Mouse (Mus musculus) layer of hippocampus, postnatal 36 days (tissue): Measurements from ENCODE around the gene Tk1. TPM values are rescaled to one million over a fixed set of nuclear protein-coding genes. Genes with fewer than 3 reads are reported as not detected.

ENCODE experiments used
- DNase-seq, 2 experiments: peaks; one replicate each; pipeline ENCODE4 v3.0.0; 2022
- total RNA-seq, 2 experiments: library from RNA; stranded (reverse); gene quantifications; 2 replicates each; pipeline ENCODE4 v1.2.3; 2021

Tk1 gene
- total RNA-seq, 2 experiments from 2014 or later, result 0.88 to 0.97 TPM

DNA sequence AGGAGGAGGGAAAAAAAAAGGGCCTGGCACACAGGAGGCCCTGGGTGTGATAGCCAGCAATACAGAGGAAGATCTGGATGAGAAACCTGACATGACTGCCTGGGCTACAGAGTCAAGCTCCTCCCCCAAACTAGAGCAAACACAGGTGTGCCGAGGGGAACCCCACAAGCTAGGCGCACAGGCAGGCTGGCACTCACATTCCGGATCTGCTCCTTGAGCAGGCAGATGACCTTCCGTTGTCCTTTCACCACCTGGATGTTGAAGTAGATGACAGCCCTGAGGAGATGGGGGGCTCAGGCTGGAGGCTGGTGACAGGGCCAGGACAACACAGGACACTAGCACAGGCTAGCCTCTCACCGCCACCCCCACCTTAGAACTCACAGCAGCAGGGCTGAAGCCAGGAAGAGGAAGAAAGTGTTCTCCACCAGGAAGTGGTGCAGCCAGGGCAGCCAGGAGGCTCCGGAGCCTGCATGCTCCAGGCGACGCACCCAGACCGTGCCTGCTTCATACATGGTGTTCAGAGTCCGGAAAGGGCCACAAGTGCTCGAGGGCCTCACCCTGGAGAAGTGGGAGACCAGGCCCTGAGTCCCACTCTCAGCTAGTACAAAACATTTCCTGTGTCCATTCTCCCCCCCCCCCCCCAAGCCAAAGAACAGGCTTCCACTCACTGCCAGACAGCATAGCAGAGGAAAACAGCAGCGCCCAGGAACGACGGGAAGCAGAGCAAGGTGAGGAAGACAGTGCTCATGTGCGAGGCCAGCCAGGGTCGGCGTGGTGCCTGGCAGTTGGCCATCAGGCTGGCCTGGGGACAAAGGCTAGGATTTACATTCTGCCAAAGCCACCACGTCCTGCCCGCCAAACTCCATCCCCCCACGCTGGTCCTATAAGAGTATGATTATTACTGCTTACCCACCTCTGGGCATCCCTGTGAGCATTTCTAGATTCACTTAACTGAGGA is 56.9 kb downstream of the Tk1 start:
- no peak for DNase-seq

DNA sequence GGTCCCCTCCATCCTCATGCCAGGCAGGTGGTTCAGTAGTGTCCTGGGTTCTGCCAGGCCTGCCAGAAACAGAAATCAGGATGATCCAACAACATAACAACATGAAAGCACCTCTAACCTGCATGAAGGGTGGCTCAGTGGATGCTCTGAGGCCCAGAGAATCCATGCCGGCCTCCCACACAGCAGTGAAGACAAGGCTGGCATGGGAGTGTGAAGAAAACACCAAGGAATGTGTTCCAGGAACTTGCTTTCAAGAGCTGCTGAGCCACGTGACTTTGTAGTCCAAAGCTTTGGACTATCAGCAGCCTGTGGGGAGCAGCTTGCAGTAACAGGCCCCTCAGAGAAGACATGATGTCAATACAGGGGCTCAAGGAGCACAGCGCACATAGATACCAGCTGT is 59.6 kb downstream of the Tk1 start:
- no peak for DNase-seq

Other genes starting within 250 kb of the Tk1 start
- 10 to 100 TPM; 67.5 to 75.6 TPM for gene Tnrc6c, start 171.8 kb downstream of the Tk1 start, total RNA-seq
- gene Tmc8, start 44.0 kb downstream of the Tk1 start, total RNA-seq, result under 1 TPM; 0.47 to 0.83 TPM
- 1 to 10 TPM; 7.3 to 9.7 TPM for gene Tmc6, start 43.9 kb downstream of the Tk1 start, total RNA-seq
- gene 6030468B19Rik, start 28.4 kb downstream of the Tk1 start, total RNA-seq, result under 1 TPM in 1 of 2 experiments, not detected in 1; 0.61 TPM
- gene Gm20708, start 16.4 kb downstream of the Tk1 start, total RNA-seq, result 1 to 10 TPM; 1.5 to 1.7 TPM
- 10 to 100 TPM; 10.4 to 16.9 TPM for gene Syngr2, start 16.4 kb downstream of the Tk1 start, total RNA-seq
- 1 to 10 TPM; 3.8 to 4.0 TPM for gene Afmid, start 168 bp downstream of the Tk1 start, total RNA-seq
- gene Birc5, start 23.2 kb upstream of the Tk1 start, total RNA-seq, result 1 to 10 TPM in 1 of 2 experiments, under 1 TPM in 1; 0.77 to 1.4 TPM
- under 1 TPM in 1 of 2 experiments, not detected in 1; 0.33 TPM for gene Tmem235, start 34.7 kb upstream of the Tk1 start, total RNA-seq
- 1 to 10 TPM; 3.0 to 3.8 TPM for gene Tha1, start 47.4 kb upstream of the Tk1 start, total RNA-seq
- 1 to 10 TPM; 1.3 to 1.4 TPM for gene Socs3, start 144.0 kb upstream of the Tk1 start, total RNA-seq
- gene Pgs1, start 160.2 kb upstream of the Tk1 start, total RNA-seq, result 10 to 100 TPM; 75.1 to 79.4 TPM